Mouse (Mus musculus) forebrain, embryonic 11.5 days (tissue): ENCODE measurements at regions not wholly inside any gene's neighbourhood (a gene's known extent, or its start where the extent isn't known, plus 50 kb on each side); places are given as distances from the start of the nearest gene placed in this dataset.

ENCODE experiments used
- ATAC-seq: fragments of 200-750 bp; cut with Nextera tagmentation; replicated peaks from 2 replicates; pipeline ENCODE4 v1.8.0; 2017; ENCODE audit warnings: moderate TSS enrichment; ENCODE audit not compliant: low FRiP score
- DNase-seq: peaks from one replicate; pipeline ENCODE4 v3.0.0-alpha.2; 2017; ENCODE audit warnings: low spot score
- H3K27ac ChIP-seq: fragments of 300-500 bp; sonication (generic); 2 replicates; pipeline ENCODE4 v1.5.1; 2014; ENCODE audit warnings: low read depth, low read length
- H3K27me3 ChIP-seq: fragments of 300-500 bp; sonication (generic); 2 replicates; pipeline ENCODE4 v1.6.1; 2014; ENCODE audit warnings: mild to moderate bottlenecking, low read length, mixed read lengths; ENCODE audit not compliant: control insufficient read depth, insufficient read depth
- H3K36me3 ChIP-seq: fragments of 300-500 bp; sonication (generic); 2 replicates; pipeline ENCODE4 v1.6.1; 2014; ENCODE audit warnings: mild to moderate bottlenecking, low read length, moderate library complexity, mixed read lengths; ENCODE audit not compliant: control insufficient read depth, insufficient read depth
- H3K4me1 ChIP-seq: fragments of 300-500 bp; sonication (generic); replicated peaks from 2 replicates; pipeline ENCODE4 v1.6.1; 2014; ENCODE audit warnings: low read length, mixed read lengths; ENCODE audit not compliant: control insufficient read depth, insufficient read depth
- H3K4me2 ChIP-seq: fragments of 300-500 bp; sonication (generic); 2 replicates; pipeline ENCODE4 v1.6.1; 2014; ENCODE audit warnings: low read depth, mild to moderate bottlenecking, low read length, moderate library complexity, mixed read lengths; ENCODE audit not compliant: severe bottlenecking
- H3K4me3 ChIP-seq: fragments of 300-500 bp; sonication (generic); 2 replicates; pipeline ENCODE4 v1.5.1; 2014; ENCODE audit warnings: low read depth, low read length
- H3K9ac ChIP-seq: fragments of 300-500 bp; sonication (generic); 2 replicates; pipeline ENCODE4 v1.6.1; 2014; ENCODE audit warnings: low read length
- H3K9me3 ChIP-seq: fragments of 300-500 bp; sonication (generic); 2 replicates; pipeline ENCODE4 v1.6.1; 2016; ENCODE audit warnings: low read length, mixed read lengths; ENCODE audit not compliant: control insufficient read depth
- WGBS: fragments of 180-500 bp; shearing (Covaris S2); extraction: QIAGEN DNeasy Blood & Tissue Kit; methylation state at CpG from one replicate; pipeline ENCODE4 v1.1.7; 2014; 5-methylcytosine and 5-hydroxymethylcytosine counted together

DNA sequence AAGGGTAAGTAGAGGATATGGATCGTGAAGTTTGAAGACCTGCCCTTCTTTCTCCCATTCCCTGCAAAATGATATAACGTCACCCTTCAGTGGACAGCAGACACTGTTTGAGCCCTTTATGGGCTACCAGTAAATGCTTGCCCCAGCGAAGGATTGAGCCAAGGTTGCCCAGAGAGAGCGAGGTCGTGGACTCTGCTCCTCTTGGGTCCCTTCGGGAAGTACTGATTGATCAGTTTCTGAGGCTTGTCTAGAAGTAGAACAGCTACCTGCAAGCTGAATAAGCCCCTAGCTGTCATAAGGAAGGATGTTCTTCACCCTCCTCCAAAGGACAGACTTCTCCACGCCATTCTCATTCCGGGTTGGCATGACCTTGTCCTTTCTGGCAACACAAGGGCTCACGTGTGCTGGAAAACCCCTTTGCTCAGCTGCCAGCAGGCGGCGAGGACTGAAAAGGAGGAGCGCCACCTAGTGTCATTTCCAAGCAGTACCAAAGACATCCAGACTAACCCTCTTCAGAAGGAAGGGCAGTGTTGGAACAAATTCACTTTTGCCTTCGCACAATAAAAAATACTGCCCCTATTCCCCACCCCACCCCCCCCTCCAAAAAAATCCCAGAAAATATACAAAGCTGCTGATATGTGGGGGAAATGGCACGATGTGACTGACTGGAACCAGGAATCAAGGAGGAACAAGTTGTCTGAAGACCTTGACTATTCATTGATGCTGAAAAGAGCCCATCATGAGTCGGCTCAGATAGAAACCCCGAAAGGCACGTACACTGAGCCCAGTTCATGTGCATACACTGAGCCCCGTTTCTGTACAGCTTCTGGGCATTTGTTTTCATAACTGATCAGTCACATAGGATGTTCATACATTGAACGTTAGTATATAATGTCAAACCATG, 274.8 kb upstream of the Pfn2 start:
- peak; percentile 90 for ATAC-seq
- no peak overlapping the region for H3K9ac ChIP-seq
- H3K36me3 ChIP-seq, result no peaks in the 10 kb centered on the region
- no peaks in the 10 kb centered on the region for H3K9me3 ChIP-seq
- no peak overlapping the region for H3K4me2 ChIP-seq
- H3K4me1 ChIP-seq, result no peaks in the 10 kb centered on the region
- no peak overlapping the region for H3K4me3 ChIP-seq
- no peak overlapping the region for H3K27ac ChIP-seq
- 47% methylated on average over 19 of the region's 19 CpGs for WGBS
- peak; percentile 86 for DNase-seq
- H3K27me3 ChIP-seq, result no peaks in the 10 kb centered on the region

DNA sequence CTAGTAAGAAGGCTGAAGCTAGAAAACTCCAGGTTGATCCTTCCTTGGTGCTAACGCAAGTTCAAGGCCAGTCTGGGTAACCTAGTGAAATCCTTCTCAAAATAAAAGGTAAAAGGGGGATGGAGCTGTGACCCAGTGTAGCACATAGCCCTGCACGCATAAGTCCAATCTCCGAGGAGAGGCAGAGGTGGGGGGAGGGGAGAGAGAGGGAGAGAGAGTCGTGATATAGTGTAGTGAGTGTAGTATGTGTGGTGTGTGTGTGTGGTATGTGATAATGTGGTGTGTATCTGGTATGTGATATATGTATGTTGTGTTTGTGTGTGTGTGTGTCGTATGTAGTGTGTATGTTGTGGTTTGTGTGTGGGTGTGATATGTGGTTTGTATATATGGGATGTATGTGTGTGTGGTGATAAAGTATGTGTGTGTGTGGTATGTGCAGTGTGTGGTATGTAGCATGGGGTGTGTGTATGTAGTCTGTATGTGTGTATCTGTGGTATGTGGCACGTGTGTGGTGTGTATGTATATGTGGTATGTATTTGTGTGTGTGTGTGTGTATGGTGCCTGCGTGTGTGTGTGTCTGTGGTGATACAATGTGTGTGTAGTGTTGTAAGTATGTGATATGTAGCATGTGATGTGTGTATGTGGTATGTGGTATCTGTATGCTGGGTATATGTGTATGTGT, 275.7 kb upstream of the Pfn2 start:
- H3K4me1 ChIP-seq, result no peaks in the 10 kb centered on the region
- H3K27me3 ChIP-seq, result no peaks in the 10 kb centered on the region
- no peak for DNase-seq
- WGBS, result 76% methylated on average over 7 of the region's 7 CpGs
- no peaks in the 10 kb centered on the region for H3K9me3 ChIP-seq
- H3K36me3 ChIP-seq, result no peaks in the 10 kb centered on the region
- H3K27ac ChIP-seq, result no peak overlapping the region
- no peak overlapping the region for H3K4me2 ChIP-seq
- H3K4me3 ChIP-seq, result no peak overlapping the region
- no peak overlapping the region for H3K9ac ChIP-seq
- ATAC-seq, result no peak; the same call in 1 of the 2 replicates

DNA sequence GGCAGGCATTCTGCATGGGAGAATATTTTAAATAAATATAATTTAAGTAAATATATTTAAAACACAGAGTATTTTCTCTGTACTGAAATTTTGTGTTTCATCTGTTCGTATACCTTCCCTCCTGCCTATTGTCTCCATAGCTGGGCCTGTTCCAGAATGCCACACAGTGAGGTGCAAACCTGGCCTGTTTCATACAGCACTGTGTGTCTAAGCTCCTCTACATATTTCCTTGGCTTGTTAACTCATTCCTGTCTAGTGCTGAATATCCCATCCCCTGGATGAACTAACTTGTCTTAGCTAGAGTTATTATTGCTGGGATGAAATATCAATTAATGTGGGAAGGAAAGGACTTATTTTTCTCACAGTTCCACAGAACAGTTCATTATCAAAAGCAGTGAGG, 277.0 kb upstream of the Pfn2 start:
- DNase-seq (no peak), ATAC-seq (no peak)
- Histone ChIP-seq H3K4me3 (no peak overlapping the region), H3K36me3 (no peaks in the 10 kb centered on the region), H3K27me3 (no peaks in the 10 kb centered on the region), H3K9ac (no peak overlapping the region), H3K4me1 (no peaks in the 10 kb centered on the region), H3K27ac (no peak overlapping the region), H3K4me2 (no peak overlapping the region), H3K9me3 (no peaks in the 10 kb centered on the region)
- WGBS, result 82% methylated on average over 1 of the region's 1 CpGs

DNA sequence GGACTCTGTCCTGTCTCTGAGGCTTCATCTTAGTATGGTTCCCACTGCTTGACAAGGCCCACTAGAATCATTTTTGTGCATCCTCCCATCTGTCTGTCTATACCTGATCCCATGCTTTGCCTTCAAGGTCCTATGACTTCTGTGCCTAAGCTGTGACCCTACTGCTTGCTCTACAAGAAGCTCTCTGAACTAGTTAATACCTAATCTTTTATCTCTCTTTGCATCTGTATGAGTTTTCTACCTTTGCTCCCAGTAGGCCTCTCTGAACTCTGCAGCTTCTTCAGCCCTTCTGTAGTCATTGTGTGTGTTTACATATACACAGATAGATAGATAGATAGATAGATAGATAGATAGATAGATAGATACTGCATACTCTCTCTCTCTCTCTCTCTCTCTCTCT, 279.1 kb upstream of the Pfn2 start:
- Histone ChIP-seq H3K9ac (no peak overlapping the region), H3K9me3 (no peaks in the 10 kb centered on the region), H3K4me2 (no peak overlapping the region), H3K27ac (no peak overlapping the region), H3K36me3 (no peaks in the 10 kb centered on the region), H3K4me3 (no peak overlapping the region), H3K27me3 (no peaks in the 10 kb centered on the region), H3K4me1 (no peaks in the 10 kb centered on the region)
- no peak for ATAC-seq
- DNase-seq, result no peak

DNA sequence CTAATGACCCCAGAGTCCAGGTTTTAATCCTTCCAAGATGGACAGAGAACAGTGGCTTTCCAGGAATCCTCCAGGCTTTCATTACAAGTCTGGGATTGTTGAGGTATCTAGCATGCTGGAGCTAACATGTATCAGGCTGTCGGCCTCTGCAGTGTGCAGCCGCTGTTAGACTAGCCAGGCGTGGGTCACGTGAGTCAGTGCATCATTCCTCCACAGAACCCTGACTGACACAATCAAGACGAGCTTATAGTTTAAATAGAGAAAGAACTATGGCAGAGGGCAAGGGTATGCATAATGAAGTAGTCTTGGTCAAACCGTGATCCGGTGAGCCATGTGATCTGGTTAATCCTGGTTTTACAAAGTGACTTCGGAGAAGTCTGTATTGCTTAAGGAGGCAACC, 280.2 kb upstream of the Pfn2 start:
- Histone ChIP-seq H3K9me3 (no peaks in the 10 kb centered on the region), H3K36me3 (no peaks in the 10 kb centered on the region), H3K9ac (no peak overlapping the region), H3K4me1 (no peaks in the 10 kb centered on the region), H3K27ac (no peak overlapping the region), H3K27me3 (no peaks in the 10 kb centered on the region), H3K4me3 (no peak overlapping the region), H3K4me2 (no peak overlapping the region)
- ATAC-seq (no peak), DNase-seq (no peak)
- 60% methylated on average over 8 of the region's 8 CpGs for WGBS

DNA sequence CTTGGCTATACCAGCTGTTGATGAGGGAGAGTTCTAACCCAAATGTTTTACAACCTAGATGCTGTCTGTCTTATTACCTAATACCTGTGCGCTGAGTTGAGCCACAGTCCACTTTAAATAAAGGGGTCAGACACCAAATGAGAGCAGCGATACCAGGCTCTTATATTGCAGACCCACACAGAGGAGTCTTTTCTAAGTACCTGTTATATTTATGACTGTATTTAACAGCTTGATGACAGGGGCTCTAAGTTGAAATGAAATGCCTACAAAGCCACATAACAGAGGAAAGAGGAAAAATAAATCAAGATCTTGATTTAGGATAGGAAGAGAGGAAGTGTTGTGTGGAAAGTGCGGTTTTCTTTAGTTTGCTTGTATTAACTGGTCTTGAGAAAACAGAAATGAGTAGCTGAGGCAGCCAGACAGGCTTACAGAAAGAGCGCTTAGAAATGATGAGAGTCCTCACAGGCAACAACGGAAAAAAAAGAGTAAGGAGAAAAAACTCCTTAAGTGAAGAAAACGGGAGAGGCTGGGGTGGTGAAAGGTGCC, 281.6 kb upstream of the Pfn2 start:
- Histone ChIP-seq H3K9ac (no peak overlapping the region), H3K27ac (no peak overlapping the region), H3K4me1 (no peaks in the 10 kb centered on the region), H3K4me2 (no peak overlapping the region), H3K4me3 (no peak overlapping the region), H3K36me3 (no peaks in the 10 kb centered on the region), H3K27me3 (no peaks in the 10 kb centered on the region), H3K9me3 (no peaks in the 10 kb centered on the region)
- no peak for DNase-seq
- WGBS, result 62% methylated on average over 6 of the region's 6 CpGs
- ATAC-seq, result no peak

DNA sequence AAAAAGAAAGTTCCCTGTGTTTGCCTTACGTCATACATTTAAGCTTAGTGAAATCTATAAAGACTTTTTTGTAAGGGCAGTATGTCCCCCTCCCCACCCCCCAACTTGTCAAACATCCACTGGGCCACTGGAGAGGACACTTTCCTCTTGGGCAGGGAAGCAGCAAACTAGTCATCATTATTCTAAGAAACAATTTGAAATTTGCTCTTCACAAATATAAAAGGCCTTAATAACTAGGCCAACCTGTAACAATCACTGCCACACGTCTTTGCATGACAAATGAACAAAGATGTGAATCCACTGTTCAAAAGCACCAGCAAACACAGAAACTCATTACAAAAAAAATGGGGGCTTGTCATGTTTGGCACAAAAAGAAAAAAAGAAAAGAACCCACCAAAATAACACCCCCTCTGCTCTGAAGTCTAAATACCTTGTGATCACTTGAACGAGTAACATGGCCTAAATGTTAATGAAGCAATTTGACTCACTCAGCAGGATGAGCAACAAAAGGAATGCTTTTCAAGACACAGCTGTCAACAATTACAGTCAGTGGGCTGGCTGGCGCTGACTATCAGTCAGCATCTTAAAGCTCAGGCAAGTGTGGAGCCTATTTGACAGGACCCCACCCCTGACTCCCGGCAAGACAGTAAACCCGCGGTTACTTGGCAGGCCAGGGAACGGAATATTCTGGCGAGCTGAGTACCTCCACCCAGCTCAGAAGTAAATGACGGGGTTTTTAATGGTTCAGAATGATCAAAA, 278.7 kb upstream of the Tsc22d2 start:
- ATAC-seq (peak; percentile 51), DNase-seq (no peak)
- 23% methylated on average over 10 of the region's 10 CpGs for WGBS
- H3K4me3 ChIP-seq, result no peak overlapping the region
- no peaks in the 10 kb centered on the region for H3K36me3 ChIP-seq
- no peaks in the 10 kb centered on the region for H3K9me3 ChIP-seq
- H3K4me2 ChIP-seq, result no peak overlapping the region
- H3K27me3 ChIP-seq, result no peaks in the 10 kb centered on the region
- peaks cover 3% of the 10 kb centered on the region; the same call in 1 of the 2 replicates for H3K4me1 ChIP-seq
- H3K27ac ChIP-seq, result no peak overlapping the region
- no peak overlapping the region for H3K9ac ChIP-seq

DNA sequence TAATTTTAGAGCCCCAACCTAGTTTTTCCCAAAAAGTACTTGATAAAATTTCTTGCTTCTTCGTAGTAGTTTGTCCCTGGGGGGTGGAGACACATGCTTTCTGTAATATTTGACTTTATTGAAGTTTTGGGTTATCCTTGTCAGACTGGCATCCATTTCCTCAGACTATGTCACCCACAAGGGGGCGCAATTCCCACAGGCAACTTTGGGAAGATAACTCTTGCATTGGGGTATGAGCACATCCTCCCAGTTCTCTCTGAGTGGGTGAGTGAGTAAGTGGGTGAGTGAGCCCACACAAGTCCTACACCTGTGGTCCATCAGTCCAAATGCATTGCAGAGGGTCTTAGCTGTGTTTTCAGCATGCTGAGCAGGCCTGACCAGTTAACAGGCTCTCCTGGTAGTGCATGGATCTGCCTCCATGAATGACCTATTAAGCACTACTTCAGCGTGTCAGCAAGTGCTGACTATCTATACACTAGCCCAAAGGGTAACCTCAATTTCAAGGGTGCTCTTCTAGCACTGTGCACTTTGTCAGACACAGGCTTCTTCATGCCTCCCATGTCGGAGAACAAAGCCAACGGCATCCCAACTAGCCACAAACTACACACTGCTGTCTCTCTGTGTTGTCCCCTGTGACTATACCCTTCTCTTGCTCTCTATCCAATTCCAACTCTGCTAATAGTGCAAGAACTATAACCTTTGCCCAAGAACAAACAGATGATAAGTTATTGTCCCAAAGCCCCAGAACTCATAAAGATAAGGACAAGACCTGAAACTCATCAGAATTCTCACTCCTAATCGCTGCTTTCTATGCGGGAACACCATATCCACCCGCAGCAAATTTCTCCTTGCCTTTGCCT, 275.6 kb upstream of the Tsc22d2 start:
- ATAC-seq, result no peak
- peak; percentile 70 for DNase-seq
- no peak overlapping the region for H3K27ac ChIP-seq
- peaks cover 3% of the 10 kb centered on the region; the same call in 1 of the 2 replicates for H3K4me1 ChIP-seq
- WGBS, result 74% methylated on average over 8 of the region's 8 CpGs
- H3K36me3 ChIP-seq, result no peaks in the 10 kb centered on the region
- no peak overlapping the region for H3K4me2 ChIP-seq
- no peak overlapping the region for H3K4me3 ChIP-seq
- no peaks in the 10 kb centered on the region for H3K27me3 ChIP-seq
- no peaks in the 10 kb centered on the region for H3K9me3 ChIP-seq
- H3K9ac ChIP-seq, result no peak overlapping the region
